Comparison of ENCODE assay signal across 8 mouse cellular contexts in genomic region chr11:87629859-87630258, GRCm38 (mm10). TPM values are rescaled to one million over a fixed set of nuclear protein-coding genes. Genes with fewer than 3 reads are reported as not detected.
DNase-seq lines count a peak whose midpoint lies in the region; ATAC-seq and TF ChIP-seq lines count a peak whose summit lies in the region.

No protein-coding gene starts in this region.

- H3K27me3 ChIP-seq in limb, embryonic 12.5 days: no peaks in the 10 kb centered on the region

- TF ChIP-seq CTCF in embryonic fibroblast, embryonic 13.5 days (IDR thresholded peaks at IDR 0.05; ENCODE audit: borderline replicate concordance, insufficient read depth, low read length): peak; percentile 42; the same call in 1 of the 2 replicates

- TF ChIP-seq POLR2A in embryonic fibroblast, embryonic 13.5 days (IDR thresholded peaks at IDR 0.05; ENCODE audit: low read depth, low read length): no peak

- peak; percentile 30 to 46 for DNase-seq in cerebellum, adult 18-20 months
- no peak for DNase-seq in cerebellum, adult 9-10 months
- peak; percentile 27 for DNase-seq in ovary, postnatal 14 days (ENCODE audit: low spot score)
- no peak for DNase-seq in ovary, postnatal 10 days (ENCODE audit: low spot score)
- DNase-seq in natural killer cell, adult 2 months (ENCODE audit: low spot score in 2 of 2): peak; percentile 29 to 51
- DNase-seq in left cerebral cortex, adult 18-20 months (ENCODE audit: low spot score in 2 of 2): no peak

- peaks cover 16% of the 10 kb centered on the region; the same call in 1 of the 2 replicates for H3K36me3 ChIP-seq in limb, embryonic 12.5 days

- no peak overlapping the region for H3K4me3 ChIP-seq in embryonic fibroblast, embryonic 13.5 days (ENCODE audit: insufficient read depth, low read length)
- no peak overlapping the region for H3K4me3 ChIP-seq in limb, embryonic 12.5 days (replicated peaks)

- no peak overlapping the region for H3K27ac ChIP-seq in embryonic fibroblast, embryonic 13.5 days (ENCODE audit: insufficient read depth, low read length)
- no peak overlapping the region for H3K27ac ChIP-seq in limb, embryonic 12.5 days

- WGBS in limb, embryonic 12.5 days: 28% methylated on average over 10 of the region's 10 CpGs

- 0 out of 2 replicates have a peak overlapping the region, but pooled peaks have one; percentile 8 for H3K9ac ChIP-seq in limb, embryonic 12.5 days (replicated peaks)

- no peaks in the 10 kb centered on the region for H3K9me3 ChIP-seq in limb, embryonic 12.5 days

- no peak for ATAC-seq in limb, embryonic 12.5 days (ENCODE audit: insufficient number of reproducible peaks, insufficient read depth, low FRiP score, low TSS enrichment, low read depth)

- no peak overlapping the region for H3K4me2 ChIP-seq in limb, embryonic 12.5 days

- H3K4me1 ChIP-seq in embryonic fibroblast, embryonic 13.5 days (ENCODE audit: control insufficient read depth, insufficient read depth, low read length): no peaks in the 10 kb centered on the region
- H3K4me1 ChIP-seq in limb, embryonic 12.5 days (replicated peaks): peaks cover 4% of the 10 kb centered on the region; the same call in 1 of the 2 replicates

RNA-seq across cellular contexts. Expression of gene Hsf5, which starts 12.9 kb away (rescaled TPM):
- polyA plus RNA-seq in embryonic fibroblast, embryonic 13.5 days (2011; ENCODE audit: insufficient read length, low read depth, missing spikeins): 0.12 and 0.23 TPM in 2 replicates
- polyA plus RNA-seq in limb, embryonic 12.5 days (2016; fragmentation: Nextera tagmentation; extraction: Ambion mirVana): 0.19 and 0.21 TPM in 2 replicates
- total RNA-seq in left cerebral cortex, adult 18-20 months (2021): under 1 TPM; 0.49 to 0.58 TPM

RNA-seq across cellular contexts. Expression of gene Rnf43, which starts 32.7 kb away (rescaled TPM):
- polyA plus RNA-seq in embryonic fibroblast, embryonic 13.5 days (2011; ENCODE audit: insufficient read length, low read depth, missing spikeins): 0.89 and 1.4 TPM in 2 replicates
- polyA plus RNA-seq in limb, embryonic 12.5 days (2016; fragmentation: Nextera tagmentation; extraction: Ambion mirVana): 2.8 and 4.0 TPM in 2 replicates
- total RNA-seq in left cerebral cortex, adult 18-20 months (2021): 1 to 10 TPM; 2.1 to 2.2 TPM

RNA-seq across cellular contexts. Expression of gene Mtmr4, which starts 37.9 kb away (rescaled TPM):
- 29.3 and 34.5 TPM in 2 replicates for polyA plus RNA-seq in embryonic fibroblast, embryonic 13.5 days (2011; ENCODE audit: insufficient read length, low read depth, missing spikeins)
- polyA plus RNA-seq in limb, embryonic 12.5 days (2016; fragmentation: Nextera tagmentation; extraction: Ambion mirVana): 53.4 and 54.0 TPM in 2 replicates
- 100 to 1,000 TPM in 1 of 2 experiments, 10 to 100 TPM in 1; 93.9 to 101 TPM for total RNA-seq in left cerebral cortex, adult 18-20 months (2021)

Comparison
In these comparisons a context has a peak if more than half of its experiments do, and no peak if none do; other contexts are left out.
1. DNase-seq: peak in cerebellum, adult 18-20 months (2 of 2), ovary, postnatal 14 days (single experiment) and natural killer cell, adult 2 months (2 of 2); none in cerebellum, adult 9-10 months (single experiment), ovary, postnatal 10 days (single experiment) and left cerebral cortex, adult 18-20 months (0 of 2).